Mouse (Mus musculus) embryonic fibroblast, embryonic 13.5 days (primary cell): Measurements from ENCODE around the gene Hoxd10.

Experiments
- CTCF ChIP-seq: IDR thresholded peaks from 2 replicates; pipeline ENCODE4 v1.5.1; 2011; ENCODE audit warnings: mild to moderate bottlenecking, control low read depth, low read length, moderate library complexity, borderline replicate concordance; ENCODE audit not compliant: insufficient read depth
- POLR2A ChIP-seq: IDR thresholded peaks from 2 replicates; pipeline ENCODE4 v1.6.1; 2011; ENCODE audit warnings: low read depth, mild to moderate bottlenecking, control low read depth, low read length, moderate library complexity

- TF ChIP-seq CTCF (no peak), POLR2A (no peak)
Measured at GRCm38 (mm10) chr2:74669650-74670235, 22.0 kb upstream of the Hoxd10 start.
